Mouse (Mus musculus) heart, embryonic 16.5 days (tissue): ENCODE data around the gene Rbck1. TPM values are rescaled to one million over a fixed set of nuclear protein-coding genes. Genes with fewer than 3 reads are reported as not detected.

Experiments
- ATAC-seq: fragments of 200-750 bp; cut with Nextera tagmentation; replicated peaks from 2 replicates; pipeline ENCODE4 v1.8.0; 2017; ENCODE audit warnings: moderate number of reproducible peaks; ENCODE audit not compliant: insufficient read depth, low FRiP score; ENCODE audit errors: extremely low read depth
- H3K27ac ChIP-seq: fragments of 300-500 bp; sonication (generic); 2 replicates; pipeline ENCODE4 v1.5.1; 2014; ENCODE audit warnings: mild to moderate bottlenecking, low read length, control low read depth, moderate library complexity
- H3K27me3 ChIP-seq: fragments of 300-500 bp; sonication (generic); 2 replicates; pipeline ENCODE4 v1.6.1; 2014; ENCODE audit warnings: low read length, mixed read lengths; ENCODE audit not compliant: control insufficient read depth, insufficient read depth
- H3K36me3 ChIP-seq: fragments of 300-500 bp; sonication (generic); 2 replicates; pipeline ENCODE4 v1.6.1; 2014; ENCODE audit not compliant: control insufficient read depth, insufficient read depth
- H3K4me1 ChIP-seq: fragments of 300-500 bp; sonication (generic); 2 replicates; pipeline ENCODE4 v1.6.1; 2014; ENCODE audit warnings: low read length, mixed read lengths; ENCODE audit not compliant: control insufficient read depth, insufficient read depth
- H3K4me2 ChIP-seq: fragments of 300-500 bp; sonication (generic); 2 replicates; pipeline ENCODE4 v1.6.1; 2014; ENCODE audit warnings: low read depth, mild to moderate bottlenecking, control low read depth, low read length
- H3K4me3 ChIP-seq: fragments of 300-500 bp; sonication (generic); 2 replicates; pipeline ENCODE4 v1.5.1; 2014; ENCODE audit warnings: mild to moderate bottlenecking, control low read depth, low read length
- H3K9ac ChIP-seq: fragments of 300-500 bp; sonication (generic); 2 replicates; pipeline ENCODE4 v1.6.1; 2014; ENCODE audit warnings: low read length, control low read depth
- H3K9me3 ChIP-seq: fragments of 300-500 bp; sonication (generic); replicated peaks from 2 replicates; pipeline ENCODE4 v1.6.1; 2016; ENCODE audit warnings: low read length; ENCODE audit not compliant: control insufficient read depth
- WGBS: fragments of 180-500 bp; shearing (Covaris S2); extraction: QIAGEN DNeasy Blood & Tissue Kit; methylation state at CpG from one replicate; pipeline ENCODE4 v1.1.7; 2014; 5-methylcytosine and 5-hydroxymethylcytosine counted together
- polyA plus RNA-seq: library from polyadenylated mRNA; unstranded; fragments of >200 nt; fragmentation: Nextera tagmentation; extraction: Ambion mirVana; gene quantifications from 2 replicates; pipeline ENCODE4 v1.2.1, GENCODE M21; 2015

Rbck1 gene
- polyA plus RNA-seq = 78.3 and 82.4 TPM in 2 replicates

- H3K9me3 ChIP-seq = no peaks in the 10 kb centered on the region
- H3K4me3 ChIP-seq = peak within 1 kb of the TSS; percentile 98
- peak; percentile 94 for ATAC-seq
- peaks cover 26% of the 10 kb centered on the region for H3K4me1 ChIP-seq
- H3K27ac ChIP-seq = peak within 1 kb of the TSS; percentile 97
- no peaks in the 10 kb centered on the region for H3K27me3 ChIP-seq
- H3K4me2 ChIP-seq = peak within 1 kb of the TSS; percentile 94
- WGBS = under 1% methylated on average over 51 of the region's 54 CpGs
- 0 out of 2 replicates have a peak, but pooled peaks cover 4% of the 10 kb centered on the region for H3K36me3 ChIP-seq
- peak within 1 kb of the TSS; percentile 96 for H3K9ac ChIP-seq
These were observed at the start of gene Rbck1 for GRCm38 (mm10) chr2:152332101-152332825. Rbck1 (minus strand) TSS chr2:152332653.

- no peaks in the 10 kb centered on the region for H3K36me3 ChIP-seq
- H3K4me2 ChIP-seq = peak within 1 kb of the TSS; percentile 9
- no peak within 1 kb of the TSS for H3K27ac ChIP-seq
- peaks cover 8% of the 10 kb centered on the region for H3K4me1 ChIP-seq
- peak within 1 kb of the TSS; percentile 19; the same call in 1 of the 2 replicates for H3K9ac ChIP-seq
- no peak for ATAC-seq
- 5% methylated on average over 16 of the region's 16 CpGs for WGBS
- H3K4me3 ChIP-seq = no peak within 1 kb of the TSS
- no peaks in the 10 kb centered on the region for H3K9me3 ChIP-seq
- peaks cover 13% of the 10 kb centered on the region for H3K27me3 ChIP-seq
These were observed 43.9 kb upstream of the Rbck1 start, which contains the start of gene Nrsn2 for GRCm38 (mm10) chr2:152376345-152376741. Nrsn2 (minus strand) TSS chr2:152376638.

GRCm38 (mm10) chr2:152375652-152376344 lies 43.3 kb upstream of the Rbck1 start:
- Histone ChIP-seq H3K27ac (no peak overlapping the region), H3K4me2 (peak overlapping the region; percentile 9), H3K27me3 (peaks cover 13% of the 10 kb centered on the region), H3K4me1 (peaks cover 7% of the 10 kb centered on the region), H3K9me3 (no peaks in the 10 kb centered on the region), H3K36me3 (no peaks in the 10 kb centered on the region), H3K4me3 (no peak overlapping the region), H3K9ac (peak overlapping the region; percentile 19; the same call in 1 of the 2 replicates)
- 8% methylated on average over 21 of the region's 21 CpGs for WGBS
- ATAC-seq = no peak

- H3K27me3 ChIP-seq = peaks cover 13% of the 10 kb centered on the region
- H3K9ac ChIP-seq = no peak overlapping the region
- H3K27ac ChIP-seq = no peak overlapping the region
- H3K4me3 ChIP-seq = no peak overlapping the region
- H3K36me3 ChIP-seq = no peaks in the 10 kb centered on the region
- WGBS = 79% methylated on average over 9 of the region's 9 CpGs
- no peak for ATAC-seq
- peaks cover 6% of the 10 kb centered on the region for H3K4me1 ChIP-seq
- H3K4me2 ChIP-seq = no peak overlapping the region
- no peaks in the 10 kb centered on the region for H3K9me3 ChIP-seq
These were observed 41.1 kb upstream of the Rbck1 start for GRCm38 (mm10) chr2:152373547-152373946.

GRCm38 (mm10) chr2:152372661-152373060 lies 40.2 kb upstream of the Rbck1 start:
- no peaks in the 10 kb centered on the region for H3K9me3 ChIP-seq
- peaks cover 13% of the 10 kb centered on the region for H3K27me3 ChIP-seq
- H3K4me2 ChIP-seq = no peak overlapping the region
- no peak for ATAC-seq
- no peaks in the 10 kb centered on the region for H3K36me3 ChIP-seq
- peaks cover 6% of the 10 kb centered on the region for H3K4me1 ChIP-seq
- no peak overlapping the region for H3K4me3 ChIP-seq
- 65% methylated on average over 4 of the region's 4 CpGs for WGBS
- H3K9ac ChIP-seq = no peak overlapping the region
- H3K27ac ChIP-seq = no peak overlapping the region

GRCm38 (mm10) chr2:152372104-152372503 lies 39.7 kb upstream of the Rbck1 start:
- WGBS = 71% methylated on average over 7 of the region's 7 CpGs
- no peaks in the 10 kb centered on the region for H3K36me3 ChIP-seq
- no peak for ATAC-seq
- no peaks in the 10 kb centered on the region for H3K9me3 ChIP-seq
- peaks cover 13% of the 10 kb centered on the region for H3K27me3 ChIP-seq
- H3K4me1 ChIP-seq = peaks cover 6% of the 10 kb centered on the region
- no peak overlapping the region for H3K27ac ChIP-seq
- H3K9ac ChIP-seq = no peak overlapping the region
- H3K4me2 ChIP-seq = no peak overlapping the region
- no peak overlapping the region for H3K4me3 ChIP-seq

- ATAC-seq = peak; percentile 29; the same call in 1 of the 2 replicates
- WGBS = 27% methylated on average over 14 of the region's 14 CpGs
- no peak overlapping the region for H3K4me3 ChIP-seq
- H3K27ac ChIP-seq = no peak overlapping the region
- H3K4me1 ChIP-seq = peaks cover 4% of the 10 kb centered on the region
- no peaks in the 10 kb centered on the region for H3K36me3 ChIP-seq
- no peaks in the 10 kb centered on the region for H3K9me3 ChIP-seq
- no peaks in the 10 kb centered on the region for H3K27me3 ChIP-seq
- no peak overlapping the region for H3K9ac ChIP-seq
- H3K4me2 ChIP-seq = peak overlapping the region; percentile 24; the same call in 1 of the 2 replicates
These were observed 36.2 kb upstream of the Rbck1 start for GRCm38 (mm10) chr2:152368532-152369140.

GRCm38 (mm10) chr2:152367917-152368316 lies 35.5 kb upstream of the Rbck1 start:
- Histone ChIP-seq H3K4me2 (no peak overlapping the region), H3K4me3 (no peak overlapping the region), H3K4me1 (peaks cover 7% of the 10 kb centered on the region), H3K27me3 (no peaks in the 10 kb centered on the region), H3K9me3 (no peaks in the 10 kb centered on the region), H3K36me3 (no peaks in the 10 kb centered on the region), H3K27ac (no peak overlapping the region), H3K9ac (no peak overlapping the region)
- 64% methylated on average over 5 of the region's 5 CpGs for WGBS
- ATAC-seq = no peak
